Mouse (Mus musculus): ENCODE data around the gene C1rl. TPM values are rescaled to one million over a fixed set of nuclear protein-coding genes. Genes with fewer than 3 reads are reported as not detected.
"Not testable (repeated sequence)": the region's sequence is repeated elsewhere in the genome, so short reads cannot be mapped to it uniquely, and the experiment has no call there.

Gene C1rl
- polyA plus RNA-seq, 1 experiment: 0.20 TPM

- Histone ChIP-seq H3K4me1 (ENCODE audit: control insufficient read depth, insufficient read depth, low read length) (no peaks in the 10 kb centered on the region; the same call in 1 of the 2 replicates), H3K4me3 (replicated peaks; ENCODE audit: insufficient read depth, low read depth, low read length) (no peak overlapping the region), H3K27me3 (ENCODE audit: control insufficient read depth, insufficient read depth, low read length) (no peaks in the 10 kb centered on the region), H3K27ac (ENCODE audit: insufficient read depth, low read length) (no peak overlapping the region)
- no peak for DNase-seq
- TF ChIP-seq POLR2A (IDR thresholded peaks at IDR 0.05; ENCODE audit: borderline replicate concordance, insufficient read depth, low read length): no peak
- WGBS: 92% methylated on average over 5 of the region's 5 CpGs
Measured at GRCm38 (mm10) chr6:124496054-124496453, 3.1 kb downstream of the C1rl start.

DNA sequence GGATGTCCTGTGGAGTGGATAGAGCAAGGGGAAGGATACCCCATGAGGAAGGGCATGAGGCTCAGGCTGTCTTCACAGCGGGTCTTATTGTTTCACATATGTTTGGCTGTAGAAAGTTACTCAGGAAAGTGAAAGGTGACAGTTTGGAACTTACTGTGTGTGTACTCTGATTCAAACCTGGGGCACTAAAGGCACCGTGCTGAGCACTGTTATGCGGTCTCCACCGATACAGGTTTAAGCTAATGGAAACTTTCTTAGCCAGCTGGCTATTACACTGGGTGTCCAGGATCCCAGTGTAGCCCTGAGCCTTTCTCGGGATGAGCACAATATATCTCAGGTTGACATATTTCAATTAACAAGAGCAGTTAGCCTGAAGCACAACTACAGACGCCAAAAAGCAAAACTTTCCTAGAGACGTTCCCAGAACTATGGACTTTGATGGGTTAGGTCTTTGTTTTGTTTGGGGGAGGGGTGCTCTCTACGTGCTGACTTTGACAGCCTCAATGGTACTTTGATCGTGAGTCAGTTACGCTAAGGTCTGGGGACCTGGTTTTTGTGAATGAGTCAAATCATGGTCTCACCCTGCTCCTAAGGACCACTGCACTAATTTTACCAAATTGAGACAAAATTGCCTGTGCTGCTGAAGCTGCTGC lies 7.1 kb downstream of the C1rl start:
- 65% methylated on average over 10 of the region's 10 CpGs for WGBS
- Histone ChIP-seq H3K27ac (ENCODE audit: insufficient read depth, low read length) (no peak overlapping the region), H3K27me3 (ENCODE audit: control insufficient read depth, insufficient read depth, low read length) (no peaks in the 10 kb centered on the region), H3K4me1 (ENCODE audit: control insufficient read depth, insufficient read depth, low read length) (no peaks in the 10 kb centered on the region), H3K4me3 (replicated peaks; ENCODE audit: insufficient read depth, low read depth, low read length) (no peak overlapping the region)
- no peak for TF ChIP-seq POLR2A (IDR thresholded peaks at IDR 0.05; ENCODE audit: borderline replicate concordance, insufficient read depth, low read length)
- TF ChIP-seq CTCF (IDR thresholded peaks at IDR 0.05; ENCODE audit: borderline replicate concordance, insufficient read depth, low read depth, low read length): no peak
- DNase-seq: no peak

GRCm38 (mm10) chr6:124501473-124501872 lies 8.6 kb downstream of the C1rl start:
- WGBS: 92% methylated on average over 4 of the region's 4 CpGs
- Histone ChIP-seq H3K4me1 (ENCODE audit: control insufficient read depth, insufficient read depth, low read length) (no peaks in the 10 kb centered on the region), H3K27ac (ENCODE audit: insufficient read depth, low read length) (no peak overlapping the region), H3K4me3 (replicated peaks; ENCODE audit: insufficient read depth, low read depth, low read length) (no peak overlapping the region), H3K27me3 (ENCODE audit: control insufficient read depth, insufficient read depth, low read length) (no peaks in the 10 kb centered on the region)
- DNase-seq: no peak
- TF ChIP-seq CTCF (IDR thresholded peaks at IDR 0.05; ENCODE audit: borderline replicate concordance, insufficient read depth, low read depth, low read length): no peak
- no peak for TF ChIP-seq POLR2A (IDR thresholded peaks at IDR 0.05; ENCODE audit: borderline replicate concordance, insufficient read depth, low read length)

GRCm38 (mm10) chr6:124502021-124502420 lies 9.1 kb downstream of the C1rl start:
- no peak overlapping the region for H3K27ac ChIP-seq (ENCODE audit: insufficient read depth, low read length)
- no peak overlapping the region for H3K4me3 ChIP-seq (replicated peaks; ENCODE audit: insufficient read depth, low read depth, low read length)
- no peak for TF ChIP-seq CTCF (IDR thresholded peaks at IDR 0.05; ENCODE audit: borderline replicate concordance, insufficient read depth, low read depth, low read length)
- TF ChIP-seq POLR2A (IDR thresholded peaks at IDR 0.05; ENCODE audit: borderline replicate concordance, insufficient read depth, low read length): no peak
- no peak for DNase-seq
- no peaks in the 10 kb centered on the region for H3K27me3 ChIP-seq (ENCODE audit: control insufficient read depth, insufficient read depth, low read length)
- WGBS: 84% methylated on average over 5 of the region's 5 CpGs
- 0 out of 2 replicates have a peak, but pooled peaks cover 2% of the 10 kb centered on the region for H3K4me1 ChIP-seq (ENCODE audit: control insufficient read depth, insufficient read depth, low read length)

- no peaks in the 10 kb centered on the region for H3K27me3 ChIP-seq (ENCODE audit: control insufficient read depth, insufficient read depth, low read length)
- no peak overlapping the region for H3K27ac ChIP-seq (ENCODE audit: insufficient read depth, low read length)
- peak in 1 of 2 experiments; percentile 21 for DNase-seq
- peaks cover 16% of the 10 kb centered on the region for H3K4me1 ChIP-seq (ENCODE audit: control insufficient read depth, insufficient read depth, low read length)
- H3K4me3 ChIP-seq (replicated peaks; ENCODE audit: insufficient read depth, low read depth, low read length): no peak overlapping the region
- TF ChIP-seq POLR2A (IDR thresholded peaks at IDR 0.05; ENCODE audit: borderline replicate concordance, insufficient read depth, low read length) (no peak), CTCF (IDR thresholded peaks at IDR 0.05; ENCODE audit: borderline replicate concordance, insufficient read depth, low read depth, low read length) (no peak)
- WGBS: 32% methylated on average over 4 of the region's 4 CpGs
Measured at GRCm38 (mm10) chr6:124505028-124505427, 12.1 kb downstream of the C1rl start.

DNA sequence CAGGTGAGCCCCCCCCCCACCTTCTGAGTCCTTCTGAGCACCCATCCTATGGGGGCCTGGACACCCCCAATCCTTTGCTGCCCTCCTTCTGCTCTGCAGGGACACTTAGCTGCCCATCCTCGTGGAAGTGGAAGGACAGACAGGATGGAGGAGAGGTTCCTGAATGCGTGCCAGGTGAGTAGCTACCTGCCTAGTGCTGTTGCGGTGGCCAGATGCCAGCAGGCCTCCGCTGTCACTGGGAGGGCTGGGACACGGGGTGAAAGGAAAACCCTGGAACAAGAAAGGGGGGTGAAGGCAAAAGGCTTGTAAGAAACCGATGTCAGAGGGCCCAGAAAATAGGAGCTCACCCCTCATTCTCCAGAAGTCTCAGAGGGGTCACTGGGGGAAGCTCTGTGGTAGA lies 14.1 kb downstream of the C1rl start:
- H3K4me1 ChIP-seq (ENCODE audit: control insufficient read depth, insufficient read depth, low read length): peaks cover 16% of the 10 kb centered on the region
- 39% methylated on average over 6 of the region's 6 CpGs for WGBS
- H3K27me3 ChIP-seq (ENCODE audit: control insufficient read depth, insufficient read depth, low read length): no peaks in the 10 kb centered on the region
- no peak overlapping the region for H3K4me3 ChIP-seq (replicated peaks; ENCODE audit: insufficient read depth, low read depth, low read length)
- DNase-seq: peak; percentile 46 to 48
- H3K27ac ChIP-seq (ENCODE audit: insufficient read depth, low read length): no peak overlapping the region
- TF ChIP-seq CTCF (IDR thresholded peaks at IDR 0.05; ENCODE audit: borderline replicate concordance, insufficient read depth, low read depth, low read length) (no peak), POLR2A (IDR thresholded peaks at IDR 0.05; ENCODE audit: borderline replicate concordance, insufficient read depth, low read length) (no peak)

DNA sequence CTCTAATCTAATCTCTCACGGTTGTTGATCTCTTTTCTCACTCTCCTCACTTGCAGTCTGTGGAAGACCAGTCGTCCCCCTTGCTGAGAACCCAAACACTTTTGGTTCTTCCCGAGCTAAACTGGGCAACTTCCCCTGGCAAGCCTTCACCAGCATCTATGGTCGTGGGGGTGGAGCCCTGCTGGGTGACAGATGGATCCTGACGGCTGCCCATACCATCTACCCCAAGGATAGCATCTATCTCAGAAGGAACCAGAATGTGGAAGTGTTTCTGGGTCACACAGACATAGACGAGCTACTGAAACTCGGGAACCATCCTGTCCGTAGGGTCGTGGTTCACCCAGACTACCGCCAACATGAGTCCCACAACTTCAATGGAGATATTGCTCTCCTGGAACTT lies 15.4 kb downstream of the C1rl start:
- TF ChIP-seq CTCF (IDR thresholded peaks at IDR 0.05; ENCODE audit: borderline replicate concordance, insufficient read depth, low read depth, low read length): no peak
- TF ChIP-seq POLR2A (IDR thresholded peaks at IDR 0.05; ENCODE audit: borderline replicate concordance, insufficient read depth, low read length): no peak
- no peaks in the 10 kb centered on the region for H3K27me3 ChIP-seq (ENCODE audit: control insufficient read depth, insufficient read depth, low read length)
- peaks cover 16% of the 10 kb centered on the region for H3K4me1 ChIP-seq (ENCODE audit: control insufficient read depth, insufficient read depth, low read length)
- no peak overlapping the region for H3K4me3 ChIP-seq (replicated peaks; ENCODE audit: insufficient read depth, low read depth, low read length)
- DNase-seq: peak; percentile 81 to 84
- H3K27ac ChIP-seq (ENCODE audit: insufficient read depth, low read length): 0 out of 2 replicates have a peak overlapping the region, but pooled peaks have one; percentile 2
- 12% methylated on average over 10 of the region's 10 CpGs for WGBS

GRCm38 (mm10) chr6:124509192-124509591 lies 16.3 kb downstream of the C1rl start:
- H3K4me1 ChIP-seq (ENCODE audit: control insufficient read depth, insufficient read depth, low read length): peaks cover 16% of the 10 kb centered on the region
- not testable (repeated sequence) for DNase-seq; H3K27ac ChIP-seq (ENCODE audit: insufficient read depth, low read length); H3K27me3 ChIP-seq (ENCODE audit: control insufficient read depth, insufficient read depth, low read length); H3K4me3 ChIP-seq (replicated peaks; ENCODE audit: insufficient read depth, low read depth, low read length)
- WGBS: 91% methylated on average over 5 of the region's 5 CpGs
